Mouse (Mus musculus) ZHBTc4 (cell line): ENCODE data around the gene Stat5b.

Source experiments
- DNase-seq: peaks from one replicate; pipeline ENCODE4 v3.0.0-alpha.2; 2011; ENCODE audit warnings: low read depth, low spot score

The Stat5b gene

GRCm38 (mm10) chr11:100770646-100771408 is 79.7 kb downstream of the Stat5b start, which contains the start of gene Ghdc:
Gene Ghdc (minus strand): TSS chr11:100770957.
- DNase-seq, result peak; percentile 72

GRCm38 (mm10) chr11:100769980-100770379 is 80.5 kb downstream of the Stat5b start:
- no peak for DNase-seq

GRCm38 (mm10) chr11:100767871-100768270 is 82.7 kb downstream of the Stat5b start:
- DNase-seq, result no peak

GRCm38 (mm10) chr11:100766726-100767125 is 83.8 kb downstream of the Stat5b start:
- DNase-seq, result no peak

- DNase-seq, result no peak
Observed at GRCm38 (mm10) chr11:100762831-100763230, 87.7 kb downstream of the Stat5b start, which contains the start of gene Hcrt. Gene Hcrt (minus strand): TSS chr11:100762931.

- peak; percentile 95 for DNase-seq
Observed at GRCm38 (mm10) chr11:100761547-100762045, 88.9 kb downstream of the Stat5b start.

- peak; percentile 88 for DNase-seq
Observed at GRCm38 (mm10) chr11:100759611-100760233, 90.8 kb downstream of the Stat5b start, which contains the start of gene Kcnh4. Gene Kcnh4 (minus strand): TSS chr11:100759942.

GRCm38 (mm10) chr11:100758707-100759610 is 91.6 kb downstream of the Stat5b start:
- peak; percentile 78 for DNase-seq

- no peak for DNase-seq
Observed at GRCm38 (mm10) chr11:100757566-100757965, 93.0 kb downstream of the Stat5b start.

- DNase-seq, result no peak
Observed at GRCm38 (mm10) chr11:100756476-100756875, 94.0 kb downstream of the Stat5b start.

- DNase-seq, result no peak
Observed at GRCm38 (mm10) chr11:100754693-100755057, 95.8 kb downstream of the Stat5b start.

GRCm38 (mm10) chr11:100754021-100754692 is 96.4 kb downstream of the Stat5b start:
- no peak for DNase-seq

GRCm38 (mm10) chr11:100752294-100752693 is 98.2 kb downstream of the Stat5b start:
- DNase-seq, result no peak

- no peak for DNase-seq
Observed at GRCm38 (mm10) chr11:100750127-100750526, 100.4 kb downstream of the Stat5b start.

- DNase-seq, result peak; percentile 67
Observed at GRCm38 (mm10) chr11:100749469-100749868, 101.1 kb downstream of the Stat5b start.

GRCm38 (mm10) chr11:100748620-100749019 is 101.9 kb downstream of the Stat5b start:
- no peak for DNase-seq

GRCm38 (mm10) chr11:100747114-100747513 is 103.4 kb downstream of the Stat5b start:
- DNase-seq, result no peak

- peak; percentile 52 for DNase-seq
Observed at GRCm38 (mm10) chr11:100746546-100746945, 104.0 kb downstream of the Stat5b start.

GRCm38 (mm10) chr11:100745085-100745484 is 105.4 kb downstream of the Stat5b start:
- peak; percentile 85 for DNase-seq

- no peak for DNase-seq
Observed at GRCm38 (mm10) chr11:100741348-100741747, 109.2 kb downstream of the Stat5b start.

- DNase-seq, result no peak
Observed at GRCm38 (mm10) chr11:100738749-100739148, 111.8 kb downstream of the Stat5b start.
